Mouse (Mus musculus) monocyte, adult 5-6 weeks (primary cell): ENCODE results near the gene Slc8a1. TPM values are rescaled to one million over a fixed set of nuclear protein-coding genes. Genes with fewer than 3 reads are reported as not detected.

ENCODE experiments used
- ATAC-seq: fragments of 153-309, 156-312 bp; replicated peaks from 2 replicates; pipeline ENCODE4 v1.8.0; 2017; ENCODE audit warnings: mild to moderate bottlenecking; ENCODE audit not compliant: low TSS enrichment, insufficient number of reproducible peaks, severe bottlenecking, poor library complexity, low FRiP score
- total RNA-seq: library from RNA; stranded (forward); fragments of 200-1000, 200-491, 200-594 nt; gene quantifications from 3 replicates; pipeline ENCODE4 v1.2.3, GENCODE M21; 2017

The Slc8a1 gene
- total RNA-seq, 1 experiment from 2014 or later = 109 TPM

- ATAC-seq = no peak
These were observed 62.0 kb downstream of the Slc8a1 start for GRCm38 (mm10) chr17:81676203-81676602.

DNA sequence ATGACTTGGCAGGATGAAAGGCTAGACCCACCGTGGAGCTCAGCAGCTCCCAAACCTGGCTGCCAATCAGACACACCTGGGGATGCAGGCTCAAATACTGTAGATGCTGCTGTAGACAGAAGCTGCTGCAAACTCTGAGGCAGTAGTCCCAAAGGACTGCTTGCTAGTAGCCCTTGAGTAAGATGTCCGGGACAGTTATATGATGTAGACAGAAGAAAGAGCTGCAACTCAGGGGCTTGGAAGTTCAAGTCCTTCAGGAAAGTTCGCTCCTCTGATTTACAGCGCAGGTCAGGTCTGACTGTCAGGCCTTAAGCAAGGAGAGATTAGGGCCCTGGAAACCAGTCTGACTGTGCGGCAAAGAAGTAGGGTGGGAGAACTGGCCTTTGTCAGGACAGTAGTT lies 66.9 kb downstream of the Slc8a1 start:
- ATAC-seq = no peak

DNA sequence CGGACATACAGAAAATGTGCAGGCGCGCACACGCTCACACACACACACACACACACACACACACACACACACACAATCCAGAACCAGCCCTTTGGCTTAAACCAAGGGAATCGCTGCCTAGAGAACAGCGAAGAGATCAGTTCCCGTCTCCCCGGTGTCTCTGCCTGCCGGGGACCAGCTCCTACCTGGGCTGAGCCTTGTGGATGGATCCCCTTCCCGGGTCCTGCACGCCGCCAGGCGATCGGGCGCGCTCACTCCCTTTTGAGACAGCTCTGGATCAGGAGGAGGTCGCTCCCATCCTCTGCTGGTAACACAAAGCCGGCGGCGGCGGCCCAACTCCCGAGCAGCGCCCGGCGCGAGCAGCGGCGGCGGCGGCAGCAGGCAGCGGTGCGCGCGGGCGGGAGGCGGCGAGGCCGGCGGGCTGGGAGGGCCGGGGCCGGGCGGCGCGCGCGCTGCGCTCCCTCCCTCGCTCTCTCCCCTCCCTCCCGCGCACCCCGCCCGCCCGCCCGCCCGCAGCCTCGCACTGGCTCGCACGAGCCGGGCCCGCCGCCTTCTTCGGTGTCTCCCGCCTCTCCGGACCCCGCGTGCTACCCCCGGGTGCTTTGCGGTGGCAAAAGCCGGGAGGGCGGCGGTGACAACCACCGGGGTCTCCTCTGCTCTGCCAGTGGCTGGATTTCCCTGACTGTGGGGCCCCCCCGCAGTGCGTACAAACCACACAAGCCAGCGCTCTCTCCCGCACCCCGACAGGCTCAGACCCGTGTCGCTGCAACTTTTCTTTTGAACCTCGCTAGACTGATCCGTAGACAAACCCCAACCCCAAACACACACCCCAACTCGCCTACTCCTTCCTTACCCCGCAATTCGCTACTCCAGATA lies 68.1 kb downstream of the Slc8a1 start:
- ATAC-seq = no peak

- peak; percentile 76 for ATAC-seq
These were observed 68.9 kb downstream of the Slc8a1 start for GRCm38 (mm10) chr17:81669062-81669815.

DNA sequence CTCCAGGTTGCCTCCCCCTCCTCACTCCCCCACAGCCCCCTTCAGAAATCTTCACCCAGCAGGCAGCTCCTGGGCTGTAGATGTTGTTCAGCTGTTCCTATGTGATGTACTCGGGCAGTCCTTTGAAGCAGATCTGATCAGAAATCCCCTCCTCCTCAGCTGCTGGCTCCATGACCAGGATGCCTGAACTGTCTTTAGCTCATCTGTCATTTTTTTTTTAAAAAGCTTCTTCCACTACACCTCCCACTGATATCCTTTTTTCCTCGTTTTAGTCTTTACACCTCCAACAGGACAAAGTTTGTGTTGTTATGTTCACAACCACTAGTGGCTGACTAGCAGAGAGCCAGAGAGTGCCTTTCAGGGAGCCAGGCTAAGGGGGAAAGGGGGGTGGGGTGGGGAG lies 69.7 kb downstream of the Slc8a1 start:
- no peak for ATAC-seq

DNA sequence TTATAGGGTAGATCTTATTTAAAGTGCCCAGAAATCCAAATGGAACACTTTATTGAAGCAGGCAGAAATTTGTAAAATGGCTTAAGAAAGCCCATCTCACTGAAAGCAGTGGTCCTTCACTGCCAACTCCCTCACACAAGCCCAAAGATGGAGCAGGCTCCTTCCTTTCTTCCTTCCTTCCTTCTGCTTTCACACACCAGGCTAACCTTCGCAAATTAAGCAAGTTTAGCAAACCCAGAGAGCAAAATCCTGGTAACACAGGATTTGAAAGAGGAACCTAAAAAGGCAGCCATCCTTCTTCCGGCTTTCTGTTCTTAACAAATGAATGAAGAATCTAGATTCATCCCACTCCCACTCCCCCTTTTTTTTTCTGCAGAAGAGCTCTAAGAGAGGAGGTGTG lies 70.2 kb downstream of the Slc8a1 start:
- ATAC-seq = 0 out of 2 replicates have a peak, but pooled peaks have one; percentile 12

DNA sequence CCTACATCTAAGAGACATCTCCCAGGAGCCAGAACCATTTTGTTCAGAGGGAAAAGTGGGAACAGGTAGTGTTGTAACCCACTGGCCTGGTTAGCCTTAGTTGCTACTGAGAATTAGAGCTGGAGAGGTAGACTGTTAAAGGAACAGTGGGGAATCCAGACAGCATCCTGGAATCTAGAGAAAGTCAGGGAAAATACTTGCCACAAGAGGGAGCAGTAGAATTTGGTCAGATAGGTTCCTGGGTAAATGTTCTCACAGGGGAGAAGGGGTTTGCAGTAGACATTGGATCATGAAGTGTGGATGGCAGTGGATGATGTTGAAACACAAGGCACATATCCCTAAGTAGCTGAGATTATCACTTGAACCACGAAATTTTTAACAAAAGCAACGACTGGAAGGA lies 71.6 kb downstream of the Slc8a1 start:
- no peak for ATAC-seq

DNA sequence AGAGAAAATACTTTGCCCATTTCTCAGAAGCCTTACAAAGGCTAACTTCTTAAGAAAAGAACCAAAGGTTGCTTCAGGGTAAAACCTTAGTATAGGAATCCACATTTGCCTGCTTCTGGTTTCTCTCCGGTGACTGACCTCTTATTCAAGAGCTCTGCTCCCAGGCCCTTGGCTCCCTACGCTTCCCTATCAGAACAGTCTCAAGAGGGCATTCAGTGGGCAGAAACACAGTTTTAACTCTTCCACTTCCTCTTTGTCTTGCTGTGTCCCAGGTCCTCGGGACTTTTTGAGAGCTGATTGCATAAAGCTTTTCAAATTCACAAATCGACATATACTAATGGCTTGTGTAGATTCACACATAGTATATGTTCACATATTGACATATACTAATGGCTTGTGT lies 73.3 kb downstream of the Slc8a1 start:
- ATAC-seq = no peak

- no peak for ATAC-seq
These were observed 80.3 kb downstream of the Slc8a1 start for GRCm38 (mm10) chr17:81657828-81658227.

DNA sequence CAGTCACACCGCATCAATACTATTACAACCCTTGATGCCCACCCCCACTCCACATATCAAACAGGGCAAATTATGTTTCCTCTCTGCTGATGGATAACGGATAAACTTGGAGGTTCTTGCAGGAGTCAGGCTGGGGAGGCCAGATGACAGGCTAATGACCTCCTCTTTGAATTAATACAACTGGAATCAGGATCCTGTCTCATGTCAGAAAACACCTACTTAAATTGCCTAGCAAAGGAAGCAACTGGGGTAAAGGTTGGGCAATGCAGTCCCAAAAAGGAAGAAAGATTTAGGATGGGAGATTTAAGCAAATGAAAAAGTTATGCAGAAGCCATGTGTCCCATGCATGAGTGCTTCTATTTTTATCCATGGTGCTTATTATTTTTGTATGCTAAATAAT lies 83.6 kb downstream of the Slc8a1 start:
- ATAC-seq = no peak

GRCm38 (mm10) chr17:81652958-81653357 lies 85.2 kb downstream of the Slc8a1 start:
- ATAC-seq = no peak

DNA sequence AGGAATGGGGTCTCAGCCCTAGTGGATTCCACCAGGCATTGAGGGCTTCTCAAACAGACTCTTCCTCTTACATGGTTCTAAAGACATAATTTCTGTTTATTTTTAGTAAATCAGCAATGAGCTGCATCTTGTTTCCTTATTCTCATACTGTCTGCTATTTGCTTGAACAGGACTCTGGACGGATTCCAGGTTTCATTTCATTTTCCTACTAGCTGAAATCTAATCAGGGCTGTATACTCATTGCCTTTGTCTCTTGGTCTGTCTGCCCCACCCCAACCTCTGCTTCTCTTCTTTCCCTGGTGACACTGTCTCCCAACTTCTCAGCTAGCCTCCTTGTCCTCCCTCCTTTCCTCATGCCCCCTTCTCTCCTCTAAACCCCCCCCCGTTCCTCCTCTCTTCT lies 101.4 kb downstream of the Slc8a1 start:
- ATAC-seq = 0 out of 2 replicates have a peak, but pooled peaks have one; percentile 47

DNA sequence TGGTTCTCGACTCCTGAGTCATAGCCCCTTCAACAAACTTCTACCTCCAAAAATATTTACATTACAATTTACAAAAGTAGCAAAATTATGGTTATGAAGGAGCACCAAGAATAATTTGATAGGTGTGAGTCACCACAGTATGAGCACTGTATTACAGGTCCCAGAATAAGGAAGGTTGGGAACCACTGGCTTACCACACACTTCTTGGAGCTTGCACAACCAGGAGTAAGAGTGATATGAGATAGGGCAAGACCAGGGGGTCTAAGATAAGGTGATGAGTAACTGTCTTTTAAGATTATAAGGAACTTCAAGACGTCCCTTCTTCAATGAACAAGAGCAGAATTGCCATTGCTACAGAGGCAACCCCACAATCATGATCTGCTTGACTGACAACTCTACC lies 107.7 kb downstream of the Slc8a1 start:
- no peak for ATAC-seq

- no peak for ATAC-seq
These were observed 117.0 kb downstream of the Slc8a1 start for GRCm38 (mm10) chr17:81621188-81621644.

DNA sequence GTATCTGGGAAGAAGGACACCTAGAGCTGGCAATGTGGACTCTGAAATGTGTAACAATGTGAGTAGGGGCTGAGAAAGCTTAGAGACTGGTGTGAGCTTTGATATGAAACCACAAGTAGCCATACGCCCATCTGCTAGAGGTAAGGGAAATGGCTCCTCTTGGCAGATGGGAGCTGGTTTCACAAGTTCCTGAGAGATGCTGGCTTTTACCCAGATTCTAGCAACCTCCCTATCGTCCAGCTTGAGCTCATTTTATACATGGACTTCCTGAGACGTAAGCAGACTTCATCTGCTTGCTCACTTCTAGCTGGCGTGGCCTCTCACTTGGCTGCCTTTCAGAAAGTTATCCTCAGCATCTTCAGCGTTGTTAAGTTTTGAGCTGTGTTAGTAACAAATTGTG lies 119.7 kb downstream of the Slc8a1 start:
- no peak for ATAC-seq

DNA sequence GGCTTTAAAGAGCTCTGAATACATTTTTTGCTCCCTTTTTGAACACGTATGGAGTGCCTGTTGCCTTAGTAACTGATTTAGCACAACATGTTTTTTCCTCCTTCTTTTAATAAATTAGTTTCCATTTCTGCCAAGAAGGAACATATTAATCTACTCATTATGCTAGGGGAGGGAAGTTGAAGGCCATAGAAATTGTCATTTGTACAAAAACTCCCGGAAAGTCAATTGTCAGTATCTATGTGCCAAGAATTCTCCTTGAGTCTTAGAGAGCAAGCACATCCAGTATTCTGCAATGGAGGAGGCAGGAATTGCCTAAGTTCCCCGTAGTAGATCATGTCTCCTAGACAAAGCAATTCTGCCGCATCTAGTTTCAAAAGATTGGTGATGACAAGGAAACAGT lies 121.9 kb downstream of the Slc8a1 start:
- ATAC-seq = no peak

DNA sequence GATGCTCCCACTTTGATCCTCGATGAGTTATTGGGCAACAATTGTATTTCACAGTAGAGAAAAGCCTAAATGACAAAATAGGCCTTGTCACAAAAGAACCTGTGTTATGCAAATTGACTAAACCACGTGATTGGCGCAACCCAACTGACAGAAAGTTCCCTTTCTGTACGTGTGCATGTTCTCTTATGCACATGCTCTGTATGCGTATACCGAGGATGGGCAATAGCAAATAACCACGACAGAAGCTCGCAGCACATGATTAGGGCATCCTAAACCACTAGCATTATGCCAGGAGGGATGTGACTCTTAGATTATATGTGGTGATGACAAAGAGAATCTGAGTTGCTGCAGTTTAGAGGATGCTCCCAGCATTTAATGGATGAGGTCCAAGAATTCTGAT lies 122.8 kb downstream of the Slc8a1 start:
- no peak for ATAC-seq

DNA sequence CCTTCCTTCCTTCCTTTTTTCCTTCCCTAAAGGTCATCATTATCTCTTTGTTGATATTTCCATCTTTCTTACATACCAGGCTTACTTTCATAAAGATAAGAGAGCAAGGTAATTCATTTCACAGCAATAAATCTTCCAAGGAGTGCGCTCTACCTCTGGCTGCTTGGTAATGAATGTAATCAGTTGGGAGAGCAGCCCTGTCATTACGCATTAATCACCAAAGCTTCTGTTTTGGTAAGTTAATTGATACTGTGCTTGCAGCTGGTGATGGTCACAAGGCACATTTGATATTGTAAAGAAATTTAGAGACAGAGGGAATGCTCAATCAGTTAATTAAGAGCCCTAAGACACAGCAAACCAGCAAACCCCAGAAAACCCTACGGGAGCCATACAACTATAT lies 130.7 kb downstream of the Slc8a1 start:
- ATAC-seq = no peak

DNA sequence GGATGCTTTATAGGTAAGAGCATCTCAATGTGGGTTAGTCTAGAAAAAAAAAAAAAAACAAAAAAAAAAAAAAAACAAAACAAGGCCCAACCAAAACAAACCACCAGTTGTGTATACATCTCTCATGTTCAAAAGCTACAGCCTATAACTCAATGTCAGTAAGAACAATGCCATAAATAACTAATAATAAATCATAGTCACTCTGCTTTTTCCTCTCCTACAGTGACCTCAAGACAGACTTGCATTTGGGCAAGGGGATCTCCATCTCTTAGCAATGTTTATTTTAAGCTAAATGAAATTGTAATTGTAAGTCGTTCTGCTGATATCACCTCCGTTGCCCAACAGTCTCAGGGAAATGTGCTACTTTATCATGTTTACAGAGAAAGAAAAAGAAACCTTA lies 132.1 kb downstream of the Slc8a1 start:
- ATAC-seq = no peak

GRCm38 (mm10) chr17:81605219-81605660 lies 132.9 kb downstream of the Slc8a1 start:
- no peak for ATAC-seq
